Comparison of ENCODE assay signal across 14 mouse cellular contexts in the genomic region with DNA sequence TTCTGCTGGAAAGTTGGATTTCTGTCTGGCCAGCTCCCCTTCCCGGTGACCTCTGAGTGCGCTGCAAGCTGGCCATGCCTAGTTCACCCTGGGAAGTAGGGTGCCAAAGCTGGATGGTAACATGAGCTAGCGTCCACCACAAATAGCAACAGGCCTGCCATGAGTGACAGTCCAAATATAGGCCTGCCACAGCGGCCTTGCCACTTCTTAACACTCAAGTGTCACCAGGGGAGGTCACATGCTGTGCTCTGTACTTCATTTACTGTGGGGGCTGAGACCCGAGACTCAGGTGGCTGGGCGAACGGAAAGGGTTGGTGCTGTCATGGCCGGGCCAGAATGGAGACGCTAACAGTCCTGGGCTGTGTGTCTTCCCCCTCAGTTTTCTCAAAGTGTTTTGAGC. TPM values are rescaled to one million over a fixed set of nuclear protein-coding genes. Genes with fewer than 3 reads are reported as not detected.
DNase-seq lines count a peak whose midpoint lies in the region; ATAC-seq and TF ChIP-seq lines count a peak whose summit lies in the region.
"Had no signal": no experiment of that assay in that cellular context is flagged by ENCODE, and none has a peak within 500 bp of the region (broad histone marks: within the 10 kb centered on the region; RNA-seq: fewer than 3 reads in every experiment).

A gene (minus strand): TSS at position 53 of the 400 bp plus-strand sequence.

- no peak within 1 kb of the TSS for H3K27ac ChIP-seq in lung, postnatal 0 days (ENCODE audit: low read length)
- H3K27ac ChIP-seq in heart, embryonic 12.5 days (ENCODE audit: poor library complexity, severe bottlenecking), result peak within 1 kb of the TSS; percentile 93
- H3K27ac ChIP-seq: limb, embryonic 15.5 days; macrophage had no signal

- no peaks in the 10 kb centered on the region for H3K36me3 ChIP-seq in lung, postnatal 0 days (ENCODE audit: insufficient read depth, low read length)
- no peaks in the 10 kb centered on the region for H3K36me3 ChIP-seq in heart, embryonic 12.5 days
- H3K36me3 ChIP-seq in myocyte (ENCODE audit: control insufficient read depth, insufficient read depth), result no peaks in the 10 kb centered on the region
- H3K36me3 ChIP-seq: limb, embryonic 15.5 days had no signal

- no peak for ATAC-seq in lung, postnatal 0 days
- peak; percentile 41 for ATAC-seq in heart, embryonic 12.5 days (ENCODE audit: insufficient number of reproducible peaks, low FRiP score)

- 60% methylated on average over 9 of the region's 9 CpGs for WGBS in lung, postnatal 0 days
- WGBS in heart, embryonic 12.5 days, result 44% methylated on average over 9 of the region's 9 CpGs

- TF ChIP-seq POLR2A in myocyte (IDR thresholded peaks at IDR 0.05; ENCODE audit: insufficient read length, low read depth), result peak; percentile 40

- no peaks in the 10 kb centered on the region for H3K9me3 ChIP-seq in lung, postnatal 0 days (ENCODE audit: low read length)
- H3K9me3 ChIP-seq in heart, embryonic 12.5 days (replicated peaks), result no peaks in the 10 kb centered on the region
- H3K9me3 ChIP-seq: limb, embryonic 15.5 days had no signal

- no peaks in the 10 kb centered on the region for H3K4me1 ChIP-seq in lung, postnatal 0 days (ENCODE audit: insufficient read depth, low read depth, low read length)
- H3K4me1 ChIP-seq in heart, embryonic 12.5 days (replicated peaks), result peaks cover 41% of the 10 kb centered on the region

- no peak for TF ChIP-seq CTCF in lung, postnatal 0 days (IDR thresholded peaks at IDR 0.05)

- H3K9ac ChIP-seq in lung, postnatal 0 days (replicated peaks; ENCODE audit: low read depth), result no peak within 1 kb of the TSS
- H3K9ac ChIP-seq in heart, embryonic 12.5 days, result peak within 1 kb of the TSS; percentile 81
- H3K9ac ChIP-seq: limb, embryonic 15.5 days had no signal

- H3K79me2 ChIP-seq in myocyte (ENCODE audit: control insufficient read depth, insufficient read depth), result no peaks in the 10 kb centered on the region

- no peak within 1 kb of the TSS for H3K4me2 ChIP-seq in lung, postnatal 0 days (replicated peaks; ENCODE audit: low read depth, low read length)
- H3K4me2 ChIP-seq in heart, embryonic 12.5 days, result peak within 1 kb of the TSS; percentile 80
- peak within 1 kb of the TSS; percentile 36 for H3K4me2 ChIP-seq in myocyte (ENCODE audit: low read depth)
- H3K4me2 ChIP-seq: limb, embryonic 15.5 days had no signal

- peak; percentile 15 to 34 for DNase-seq in lung, adult 18-20 months
- DNase-seq in lung, postnatal 0 days (ENCODE audit: low spot score), result no peak
- peak; percentile 77 for DNase-seq in gastrocnemius, postnatal 25 days
- DNase-seq in B cell, adult 2 months, result no peak
- no peak for DNase-seq in kidney, postnatal 10 days
- DNase-seq: adrenal gland, postnatal 25 days; cerebellum, adult 11 months; kidney, adult 9 months; retina, postnatal 1 day; thymus, postnatal 4 days had no signal

- no peak for TF ChIP-seq EP300 in lung, postnatal 0 days (IDR thresholded peaks at IDR 0.05)

- H3K4me3 ChIP-seq in lung, postnatal 0 days (ENCODE audit: low read depth, low read length), result no peak within 1 kb of the TSS
- peak within 1 kb of the TSS; percentile 49 for H3K4me3 ChIP-seq in heart, embryonic 12.5 days
- no peak within 1 kb of the TSS for H3K4me3 ChIP-seq in myocyte
- H3K4me3 ChIP-seq: limb, embryonic 15.5 days had no signal

- H3ac ChIP-seq in myocyte (ENCODE audit: control insufficient read depth, insufficient read length), result no peak within 1 kb of the TSS

- H3K27me3 ChIP-seq in lung, postnatal 0 days (replicated peaks; ENCODE audit: insufficient read depth, low read length), result no peaks in the 10 kb centered on the region
- H3K27me3 ChIP-seq in heart, embryonic 12.5 days (replicated peaks), result no peaks in the 10 kb centered on the region
- H3K27me3 ChIP-seq in myocyte (ENCODE audit: control insufficient read depth, insufficient read depth, insufficient read length), result peaks cover 17% of the 10 kb centered on the region
- H3K27me3 ChIP-seq: limb, embryonic 15.5 days had no signal

TF ChIP-seq in myocyte, 11 proteins besides CTCF, POLR2A, EP300 and RAD21:
- TF ChIP-seq MYOD1 (IDR thresholded peaks at IDR 0.05; ENCODE audit: control insufficient read depth in 1 of 3, insufficient read length in 2 of 3, low read depth in 2 of 3) (peak in 1 of 3 experiments; percentile 33), SRF (IDR thresholded peaks at IDR 0.05; ENCODE audit: control insufficient read depth, insufficient read length, low read depth) (peak; percentile 81), POLR2AphosphoS2 (IDR thresholded peaks at IDR 0.05; ENCODE audit: insufficient read length, low read depth) (no peak), USF1 (IDR thresholded peaks at IDR 0.05; ENCODE audit: low read depth) (peak; percentile 45), MYOG (IDR thresholded peaks at IDR 0.05; ENCODE audit: control insufficient read depth in 1 of 3, insufficient read depth in 1 of 3, insufficient read length in 2 of 3, low read depth in 2 of 3) (peak in 1 of 3 experiments; percentile 12)

RNA-seq across cellular contexts. Expression of the gene that starts here (rescaled TPM):
- polyA plus RNA-seq in lung, postnatal 0 days (2015; fragmentation: Nextera tagmentation; extraction: Ambion mirVana), result 1.0 and 1.4 TPM in 2 replicates
- 100 to 1,000 TPM; 240 to 314 TPM for total RNA-seq in gastrocnemius, postnatal 25 days (2021)
- polyA plus RNA-seq in heart, embryonic 12.5 days (2016; fragmentation: Nextera tagmentation; extraction: Ambion mirVana), result 65.0 and 65.8 TPM in 2 replicates
- 4.8 TPM for polyA plus RNA-seq in myocyte (2012; fragmentation: generic; extraction: Trizol)

Comparison
In these comparisons a context has a peak if more than half of its experiments do, and no peak if none do; other contexts are left out.
1. RNA of the gene that starts here (polyA plus RNA-seq): 65.0 to 65.8 TPM in heart, embryonic 12.5 days; 4.8 TPM in myocyte (single experiment) and 1.0 to 1.4 TPM in lung, postnatal 0 days; every median in the first group is over 10 times any median in the second.
2. DNase-seq: peak in lung, adult 18-20 months (2 of 2) and gastrocnemius, postnatal 25 days (single experiment); none in lung, postnatal 0 days (single experiment), B cell, adult 2 months (0 of 2) and kidney, postnatal 10 days (single experiment).